Mouse (Mus musculus) ES-E14 (cell line): ENCODE results near the gene Rap1gds1.

ENCODE experiments used
- HCFC1 ChIP-seq: IDR thresholded peaks from 2 replicates; pipeline ENCODE4 v1.6.1; 2012; ENCODE audit warnings: low read length, inconsistent platforms, borderline replicate concordance; ENCODE audit not compliant: insufficient read depth
- ZC3H11A ChIP-seq: IDR thresholded peaks from 2 replicates; pipeline ENCODE4 v1.6.1; 2012; ENCODE audit warnings: low read depth, mild to moderate bottlenecking, inconsistent platforms, low read length, borderline replicate concordance

DNA sequence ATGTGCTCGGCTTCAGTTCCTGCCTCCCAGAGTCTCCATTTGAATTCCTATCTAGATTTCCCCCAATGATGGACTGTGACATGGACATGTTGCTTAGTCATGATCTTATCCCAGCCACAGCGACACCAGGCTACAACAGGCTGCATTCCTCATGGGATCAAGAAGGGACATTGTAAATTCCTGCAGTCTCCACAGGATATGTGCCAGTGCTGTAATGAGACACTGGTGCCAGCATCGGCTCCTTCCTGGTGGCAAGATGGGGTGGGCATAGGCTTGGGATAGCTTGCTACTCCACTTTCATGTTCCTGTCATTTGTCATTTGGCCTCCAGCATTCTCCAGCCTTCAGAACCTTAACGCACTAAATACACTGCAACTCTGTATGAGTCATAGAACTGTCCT is 158.0 kb downstream of the Rap1gds1 start:
- TF ChIP-seq HCFC1 (no peak), ZC3H11A (no peak)
